Mouse (Mus musculus) hindbrain, postnatal 0 days (tissue): ENCODE data around the gene Mn1. TPM values are rescaled to one million over a fixed set of nuclear protein-coding genes. Genes with fewer than 3 reads are reported as not detected.

ENCODE experiments used
- ATAC-seq: fragments of 200-750 bp; cut with Nextera tagmentation; 2 replicates; pipeline ENCODE4 v1.8.0; 2017; ENCODE audit warnings: mild to moderate bottlenecking, moderate TSS enrichment, moderate library complexity
- DNase-seq: peaks from one replicate; pipeline ENCODE4 v3.0.0-alpha.2; 2015; ENCODE audit warnings: low spot score
- H3K27ac ChIP-seq: fragments of 300-500 bp; sonication (generic); 2 replicates; pipeline ENCODE4 v1.5.1; 2014; ENCODE audit warnings: mild to moderate bottlenecking
- H3K27me3 ChIP-seq: fragments of 300-500 bp; sonication (generic); 2 replicates; pipeline ENCODE4 v1.6.1; 2014; ENCODE audit warnings: low read length, mixed read lengths; ENCODE audit not compliant: insufficient read depth
- H3K36me3 ChIP-seq: fragments of 300-500 bp; sonication (generic); 2 replicates; pipeline ENCODE4 v1.6.1; 2014; ENCODE audit warnings: low read length, mixed read lengths; ENCODE audit not compliant: insufficient read depth
- H3K4me1 ChIP-seq: fragments of 300-500 bp; sonication (generic); 2 replicates; pipeline ENCODE4 v1.6.1; 2014; ENCODE audit warnings: antibody characterized with exemption, low read length, mixed read lengths; ENCODE audit not compliant: insufficient read depth
- H3K4me2 ChIP-seq: fragments of 300-500 bp; sonication (generic); 2 replicates; pipeline ENCODE4 v1.6.1; 2014; ENCODE audit warnings: low read depth, mild to moderate bottlenecking, low read length, moderate library complexity, mixed read lengths
- H3K4me3 ChIP-seq: fragments of 300-500 bp; sonication (generic); 2 replicates; pipeline ENCODE4 v1.5.1; 2014; ENCODE audit warnings: low read length
- H3K9ac ChIP-seq: fragments of 300-500 bp; sonication (generic); replicated peaks from 2 replicates; pipeline ENCODE4 v1.6.1; 2014; ENCODE audit warnings: mild to moderate bottlenecking, low read length, moderate library complexity, mixed read lengths
- H3K9me3 ChIP-seq: fragments of 300-500 bp; sonication (generic); 2 replicates; pipeline ENCODE4 v1.6.1; 2016; ENCODE audit warnings: low read length, mixed read lengths
- CTCF ChIP-seq: IDR thresholded peaks from 2 replicates; pipeline ENCODE4 v1.5.1; 2016; ENCODE audit warnings: antibody characterized with exemption, control low read depth, low read depth
- WGBS: fragments of 180-500 bp; shearing (Covaris S2); extraction: QIAGEN DNeasy Blood & Tissue Kit; methylation state at CpG from one replicate; pipeline ENCODE4 v1.1.7; 2014; 5-methylcytosine and 5-hydroxymethylcytosine counted together
- polyA plus RNA-seq: library from polyadenylated mRNA; unstranded; fragments of >200 nt; fragmentation: Nextera tagmentation; extraction: Ambion mirVana; gene quantifications from 2 replicates; pipeline ENCODE4 v1.2.1, GENCODE M21; 2015
- total RNA-seq: library from RNA; depleted of rRNA; stranded (reverse); fragments of >200 nt; gene quantifications from 2 replicates; pipeline ENCODE4 v1.2.3, GENCODE M21; 2014

Gene Mn1
- total and polyA plus RNA-seq, 2 experiments from 2014 or later: 32.9 to 71.5 TPM

- peaks cover 25% of the 10 kb centered on the region for H3K4me1 ChIP-seq
- peak; percentile 65 for DNase-seq
- H3K27me3 ChIP-seq: no peaks in the 10 kb centered on the region
- 43% methylated on average over 11 of the region's 11 CpGs for whole genome bisulfite sequencing
- no peak for TF ChIP-seq CTCF
- no peak overlapping the region for H3K4me3 ChIP-seq
- H3K27ac ChIP-seq: no peak overlapping the region
- H3K9ac ChIP-seq: 0 out of 2 replicates have a peak overlapping the region, but pooled peaks have one; percentile 21
- peak overlapping the region; percentile 32 for H3K4me2 ChIP-seq
- no peaks in the 10 kb centered on the region for H3K36me3 ChIP-seq
- H3K9me3 ChIP-seq: no peaks in the 10 kb centered on the region
- ATAC-seq: no peak
Measured at GRCm38 (mm10) chr5:111431007-111431730, 14.0 kb downstream of the Mn1 start.

DNA sequence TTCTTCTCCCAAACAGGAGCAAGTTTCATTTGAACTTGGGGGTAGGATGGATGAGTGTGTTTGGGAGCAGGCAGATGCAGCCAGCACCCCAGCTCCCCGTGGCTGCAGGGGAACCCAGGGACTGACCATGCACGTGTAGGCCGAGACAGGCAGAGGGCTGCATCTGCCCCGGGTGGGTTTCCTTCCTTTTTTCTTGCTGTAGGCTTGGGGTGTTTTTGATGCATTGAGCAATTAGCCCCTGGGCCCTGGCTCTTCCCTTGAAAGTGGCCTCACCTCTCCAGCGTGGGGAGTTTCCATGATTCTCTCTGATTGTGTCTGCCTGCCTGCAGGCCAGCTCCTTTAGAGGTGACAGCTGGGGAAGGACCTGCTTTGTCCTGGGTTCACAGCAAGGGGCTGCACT is 15.7 kb downstream of the Mn1 start:
- H3K9me3 ChIP-seq: no peaks in the 10 kb centered on the region
- ATAC-seq: no peak
- no peak for TF ChIP-seq CTCF
- peak overlapping the region; percentile 32; the same call in 1 of the 2 replicates for H3K4me2 ChIP-seq
- H3K27me3 ChIP-seq: no peaks in the 10 kb centered on the region
- no peaks in the 10 kb centered on the region for H3K36me3 ChIP-seq
- no peak for DNase-seq
- peak overlapping the region; percentile 26; the same call in 1 of the 2 replicates for H3K27ac ChIP-seq
- 0 out of 2 replicates have a peak overlapping the region, but pooled peaks have one; percentile 17 for H3K9ac ChIP-seq
- H3K4me3 ChIP-seq: no peak overlapping the region
- WGBS: 29% methylated on average over 5 of the region's 5 CpGs
- peaks cover 18% of the 10 kb centered on the region for H3K4me1 ChIP-seq

DNA sequence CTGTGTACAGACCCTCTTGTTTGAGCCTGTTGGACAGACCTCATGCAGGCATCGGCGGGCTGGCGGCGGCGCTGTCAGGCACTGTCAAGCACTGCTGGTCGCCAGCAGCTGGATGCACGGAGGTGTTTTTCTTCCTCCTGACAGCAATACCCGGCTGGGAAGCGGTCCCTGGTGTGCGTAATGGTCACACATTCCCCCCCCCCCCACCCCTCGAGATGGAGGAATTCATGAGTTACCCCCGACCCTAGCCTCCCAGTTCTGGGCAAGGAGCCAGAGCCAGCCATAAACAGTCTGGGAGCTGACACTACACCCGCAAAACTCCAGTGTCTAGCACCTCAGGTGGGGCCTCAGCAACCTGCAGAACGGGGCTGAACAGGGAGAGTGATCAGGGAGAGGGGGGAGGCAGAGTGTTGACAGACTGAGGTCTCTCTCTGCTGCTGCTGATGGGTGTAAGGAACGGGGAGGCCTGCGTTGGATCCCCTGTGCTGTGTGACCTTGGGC is 17.2 kb downstream of the Mn1 start:
- WGBS: 16% methylated on average over 16 of the region's 16 CpGs
- ATAC-seq (peak; percentile 31; the same call in 1 of the 2 replicates), DNase-seq (peak; percentile 55)
- H3K9me3 ChIP-seq: no peaks in the 10 kb centered on the region
- no peaks in the 10 kb centered on the region for H3K36me3 ChIP-seq
- H3K27ac ChIP-seq: no peak overlapping the region
- no peaks in the 10 kb centered on the region for H3K27me3 ChIP-seq
- H3K4me2 ChIP-seq: peak overlapping the region; percentile 34
- no peak overlapping the region for H3K4me3 ChIP-seq
- no peak for TF ChIP-seq CTCF
- peak overlapping the region; percentile 24; the same call in 1 of the 2 replicates for H3K9ac ChIP-seq
- H3K4me1 ChIP-seq: peaks cover 22% of the 10 kb centered on the region

DNA sequence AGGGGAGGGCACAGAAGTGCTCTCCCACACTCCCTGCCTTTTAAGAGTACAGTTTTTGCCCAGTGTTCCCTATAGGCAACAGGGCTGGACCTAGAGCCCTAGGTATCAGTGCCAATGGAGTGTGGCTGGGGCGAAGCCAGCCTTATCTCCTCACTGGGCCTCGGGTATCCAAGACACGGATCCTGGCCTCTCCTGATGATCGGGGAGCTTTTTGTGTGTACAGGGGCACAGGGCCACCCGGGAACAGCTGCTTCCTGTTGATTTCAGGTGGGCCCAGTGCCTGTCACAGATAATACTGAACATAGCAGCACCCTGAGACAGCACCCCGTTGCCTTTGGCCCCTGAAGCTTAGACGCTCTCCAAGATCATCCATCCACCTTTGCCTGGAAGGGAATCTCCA is 19.1 kb downstream of the Mn1 start:
- Histone ChIP-seq H3K4me1 (peaks cover 15% of the 10 kb centered on the region), H3K4me2 (no peak overlapping the region), H3K4me3 (no peak overlapping the region), H3K9me3 (no peaks in the 10 kb centered on the region), H3K36me3 (no peaks in the 10 kb centered on the region), H3K9ac (no peak overlapping the region), H3K27me3 (no peaks in the 10 kb centered on the region), H3K27ac (no peak overlapping the region)
- no peak for DNase-seq
- TF ChIP-seq CTCF: no peak
- ATAC-seq: no peak
- 66% methylated on average over 7 of the region's 7 CpGs for WGBS

DNA sequence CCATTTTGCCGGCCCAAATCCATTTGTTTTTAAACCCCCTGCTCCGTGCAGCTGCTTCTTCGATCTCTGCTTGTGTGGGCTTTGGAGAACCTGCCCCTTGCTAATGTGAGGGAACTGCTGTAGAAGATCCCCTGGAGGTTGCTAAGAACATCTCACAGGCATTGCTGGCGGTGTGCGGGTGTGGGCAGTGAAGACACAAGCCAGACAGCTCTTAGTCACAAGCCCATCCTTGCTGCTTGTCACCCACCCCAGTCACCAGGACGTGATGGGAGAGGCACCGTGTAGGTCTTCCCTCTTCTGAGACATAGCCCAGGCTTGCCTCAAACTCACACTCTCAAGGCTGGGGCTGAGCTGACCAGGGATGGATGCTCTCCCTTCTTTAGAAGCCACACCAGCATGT is 20.0 kb downstream of the Mn1 start:
- ATAC-seq (no peak), DNase-seq (no peak)
- no peak overlapping the region for H3K27ac ChIP-seq
- no peak for TF ChIP-seq CTCF
- H3K9me3 ChIP-seq: no peaks in the 10 kb centered on the region
- no peak overlapping the region for H3K4me2 ChIP-seq
- 40% methylated on average over 7 of the region's 7 CpGs for WGBS
- H3K4me1 ChIP-seq: peaks cover 15% of the 10 kb centered on the region
- no peak overlapping the region for H3K9ac ChIP-seq
- no peaks in the 10 kb centered on the region for H3K36me3 ChIP-seq
- H3K27me3 ChIP-seq: no peaks in the 10 kb centered on the region
- no peak overlapping the region for H3K4me3 ChIP-seq

DNA sequence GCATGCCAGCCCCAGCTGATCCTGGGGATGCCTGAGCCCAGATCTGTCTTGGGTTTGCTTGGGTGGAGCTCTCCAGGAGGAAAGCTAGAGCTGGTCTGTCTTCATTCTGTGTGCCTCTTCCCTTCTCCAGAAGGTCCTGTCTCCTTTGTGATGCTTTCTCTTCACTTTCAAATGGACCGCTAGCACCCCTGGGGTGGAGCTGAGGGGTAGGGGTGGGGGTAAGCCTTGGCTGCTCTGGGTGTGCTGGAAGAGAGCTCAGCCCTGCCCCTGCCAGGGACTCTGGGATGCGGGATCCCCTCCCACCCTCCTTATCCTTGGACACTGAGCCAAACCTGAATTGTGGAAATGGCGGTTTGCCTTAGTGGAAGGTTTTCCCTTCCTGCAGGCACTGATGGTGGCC is 21.2 kb downstream of the Mn1 start:
- no peak overlapping the region for H3K27ac ChIP-seq
- no peaks in the 10 kb centered on the region for H3K36me3 ChIP-seq
- no peak for DNase-seq
- no peaks in the 10 kb centered on the region for H3K27me3 ChIP-seq
- H3K4me2 ChIP-seq: no peak overlapping the region
- peaks cover 15% of the 10 kb centered on the region for H3K4me1 ChIP-seq
- no peak for ATAC-seq
- TF ChIP-seq CTCF: no peak
- WGBS: 69% methylated on average over 3 of the region's 3 CpGs
- no peak overlapping the region for H3K4me3 ChIP-seq
- no peaks in the 10 kb centered on the region for H3K9me3 ChIP-seq
- H3K9ac ChIP-seq: no peak overlapping the region

- Histone ChIP-seq H3K27ac (no peak overlapping the region), H3K4me2 (no peak overlapping the region), H3K9ac (no peak overlapping the region), H3K36me3 (no peaks in the 10 kb centered on the region), H3K27me3 (no peaks in the 10 kb centered on the region), H3K4me1 (peaks cover 13% of the 10 kb centered on the region), H3K4me3 (no peak overlapping the region), H3K9me3 (no peaks in the 10 kb centered on the region)
- ATAC-seq (no peak), DNase-seq (no peak)
- no peak for TF ChIP-seq CTCF
- 89% methylated on average over 8 of the region's 8 CpGs for WGBS
Measured at GRCm38 (mm10) chr5:111438821-111439220, 21.7 kb downstream of the Mn1 start.
